Mouse (Mus musculus) cerebellum, adult 11 months (tissue): ENCODE measurements around the gene Gnao1.
A peak's percentile ranks its signal among the peaks of the same experiment; 100 is the strongest.

Experiments used
- DNase-seq: peaks from one replicate; pipeline ENCODE4 v3.0.0; 2022

The Gnao1 gene

DNA sequence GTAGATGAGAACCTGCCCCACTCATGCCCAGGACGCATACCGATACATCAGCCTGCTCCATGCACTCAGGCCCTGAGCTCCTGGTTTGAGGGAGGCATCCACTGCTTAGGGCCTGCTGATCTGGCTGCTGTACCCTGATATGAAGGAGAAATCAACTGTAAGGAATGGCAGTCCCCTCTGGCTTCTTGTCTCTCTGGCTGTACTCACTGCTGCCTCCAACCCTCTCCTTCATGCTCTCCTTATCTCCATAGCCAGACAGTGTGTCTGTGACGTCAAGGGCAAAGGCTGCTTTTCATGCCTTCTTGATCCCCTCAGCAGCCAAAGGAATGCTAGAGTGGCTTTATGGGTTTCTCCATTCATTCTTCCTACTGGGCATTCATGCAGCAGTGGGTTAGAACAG lies 92.3 kb downstream of the Gnao1 start:
- no peak for DNase-seq

DNA sequence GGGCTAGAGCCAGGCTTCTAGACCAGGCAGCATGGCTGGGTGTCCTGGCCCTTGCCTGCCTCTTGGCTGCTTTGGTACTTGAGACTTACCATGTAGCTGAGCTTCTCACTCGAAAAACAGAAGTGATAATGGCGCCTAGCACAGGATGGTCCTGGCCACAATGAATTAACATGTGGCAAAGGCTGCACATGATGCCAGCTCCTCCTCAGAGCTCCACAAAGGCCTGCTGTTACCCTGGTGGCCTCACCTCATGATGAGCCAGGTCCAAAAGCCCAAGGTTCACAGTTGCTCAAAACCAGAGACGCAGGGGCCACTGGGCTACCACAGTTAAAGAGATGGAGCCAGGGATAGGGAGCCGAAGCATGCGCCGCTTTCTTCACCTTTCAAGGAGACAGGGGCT lies 97.2 kb downstream of the Gnao1 start:
- no peak for DNase-seq

DNA sequence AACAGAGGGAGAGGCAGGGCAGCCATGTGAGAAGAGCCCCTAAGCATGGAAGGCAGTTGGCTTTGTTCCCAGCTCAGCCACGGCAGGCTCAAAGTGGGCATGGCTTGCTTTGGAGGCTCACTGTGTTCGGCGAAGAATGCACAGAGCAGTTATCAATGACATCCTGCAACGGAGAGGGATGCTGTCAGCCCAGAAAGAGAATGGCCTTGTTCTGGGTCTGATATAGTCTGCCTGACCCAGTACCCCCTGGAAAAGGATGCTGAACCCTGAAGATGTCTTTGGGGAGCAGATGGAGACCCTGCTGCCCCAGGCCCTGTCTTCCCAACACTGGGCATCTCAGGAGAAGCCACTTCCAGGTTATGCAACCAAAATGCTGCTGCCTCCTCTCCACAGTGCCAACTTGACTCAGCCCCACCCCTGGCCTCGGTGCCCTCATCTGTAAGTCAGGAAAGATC lies 98.2 kb downstream of the Gnao1 start:
- no peak for DNase-seq

DNA sequence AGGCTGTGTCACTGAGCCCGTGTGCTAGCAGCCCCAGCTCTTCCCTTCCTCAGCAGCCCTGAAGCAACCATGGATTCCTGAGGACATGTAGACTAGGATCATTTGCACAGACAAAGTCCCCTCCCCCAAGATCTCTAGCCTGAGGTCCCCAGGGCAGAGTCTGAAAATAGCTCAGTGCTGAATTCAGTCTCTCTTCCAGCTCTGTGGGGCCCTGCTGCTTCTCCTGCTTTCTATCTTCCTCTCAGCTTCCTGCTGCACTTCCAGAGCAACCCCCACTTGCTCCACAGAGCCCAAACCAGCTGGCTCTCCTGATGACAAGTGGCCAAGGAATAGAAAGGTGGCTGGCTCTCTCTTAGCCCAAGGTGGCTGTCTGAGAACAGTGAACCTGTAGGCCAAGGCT lies 98.8 kb downstream of the Gnao1 start:
- DNase-seq, result peak; percentile 71

DNA sequence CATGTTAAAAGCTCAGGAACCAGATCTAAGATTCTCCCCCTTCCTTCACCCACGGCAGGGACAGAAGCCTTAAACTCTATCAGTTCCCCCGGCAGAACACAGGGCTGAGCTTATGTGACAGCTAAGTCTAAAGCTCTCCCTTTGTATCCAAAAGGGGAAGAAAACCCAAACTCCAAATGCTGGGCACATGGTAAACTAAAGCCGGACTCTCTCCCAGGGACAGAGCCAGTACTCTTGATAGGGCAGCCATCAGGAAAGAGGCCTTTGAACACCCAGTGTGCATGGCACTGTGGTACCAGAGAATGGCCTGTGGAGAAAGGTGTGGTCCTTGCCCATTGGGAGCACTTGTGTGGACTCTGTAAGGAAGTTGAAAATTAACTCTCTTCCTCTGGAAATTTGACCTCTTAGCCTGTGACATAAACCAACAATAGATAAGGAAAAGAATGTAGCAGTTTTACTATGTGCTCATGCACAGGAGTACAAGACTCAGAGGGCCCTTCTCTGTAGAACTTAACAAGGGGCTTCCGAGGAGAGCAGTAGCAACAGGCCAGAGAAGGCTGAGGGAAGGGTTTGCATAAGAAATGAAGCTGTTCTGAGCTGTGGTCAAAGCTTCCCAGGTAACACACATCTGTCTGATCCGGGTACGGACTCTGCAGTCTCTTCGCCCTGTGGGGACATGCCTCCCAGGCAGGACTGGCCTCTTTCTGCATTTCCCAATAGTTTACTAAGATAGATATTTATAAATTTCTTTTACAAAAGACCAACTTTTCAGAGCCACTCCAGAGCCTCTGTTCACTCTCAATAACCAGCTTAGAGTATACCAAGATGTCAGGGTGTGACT lies 102.2 kb downstream of the Gnao1 start:
- no peak for DNase-seq

DNA sequence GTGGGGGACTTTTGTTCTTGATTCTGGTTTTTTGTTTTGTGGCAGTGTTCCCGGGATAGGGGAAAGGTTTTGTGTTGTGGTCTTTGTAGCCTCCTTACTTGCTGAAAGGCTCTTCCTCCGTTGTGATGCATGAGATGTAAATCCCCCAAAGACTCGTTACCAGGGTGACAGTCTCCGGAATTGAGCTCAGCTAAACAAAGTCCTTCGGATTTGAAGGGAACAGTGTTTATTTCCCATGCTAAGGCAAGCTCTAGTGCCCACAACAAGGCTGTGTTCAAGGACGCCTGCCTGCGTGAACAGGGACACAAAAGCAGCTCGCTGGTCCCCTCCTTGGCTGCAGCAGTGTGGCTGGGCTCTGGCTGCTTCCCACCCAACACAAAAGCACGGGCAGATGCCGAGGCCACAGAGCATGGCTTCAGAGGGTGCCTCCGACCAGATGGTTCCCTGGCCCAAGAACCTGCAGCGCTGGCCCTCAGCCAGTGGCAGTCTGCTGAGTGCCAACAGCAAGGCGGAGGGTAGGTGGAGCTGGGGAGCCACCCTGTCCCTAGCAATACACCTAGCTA lies 108.2 kb downstream of the Gnao1 start:
- DNase-seq, result peak; percentile 98

DNA sequence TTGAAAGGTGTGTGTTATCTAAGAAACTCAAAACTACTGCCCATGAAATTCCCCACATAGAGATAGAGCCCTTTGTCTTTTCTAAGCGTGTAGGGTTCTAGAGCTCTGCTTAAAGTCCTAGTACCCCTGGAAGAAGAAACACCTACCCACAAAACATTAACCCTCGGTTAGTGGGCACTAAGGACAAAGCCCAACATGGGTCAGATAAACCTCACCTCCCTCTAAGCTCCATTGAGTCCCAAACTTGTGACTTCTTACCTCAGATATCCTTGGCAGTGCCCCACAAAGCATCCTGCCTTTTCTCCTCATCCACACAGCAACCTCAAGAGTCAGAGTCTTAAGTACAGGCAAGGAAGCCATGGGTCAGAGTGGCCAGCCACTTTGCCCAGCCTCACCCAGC lies 108.8 kb downstream of the Gnao1 start:
- no peak for DNase-seq

DNA sequence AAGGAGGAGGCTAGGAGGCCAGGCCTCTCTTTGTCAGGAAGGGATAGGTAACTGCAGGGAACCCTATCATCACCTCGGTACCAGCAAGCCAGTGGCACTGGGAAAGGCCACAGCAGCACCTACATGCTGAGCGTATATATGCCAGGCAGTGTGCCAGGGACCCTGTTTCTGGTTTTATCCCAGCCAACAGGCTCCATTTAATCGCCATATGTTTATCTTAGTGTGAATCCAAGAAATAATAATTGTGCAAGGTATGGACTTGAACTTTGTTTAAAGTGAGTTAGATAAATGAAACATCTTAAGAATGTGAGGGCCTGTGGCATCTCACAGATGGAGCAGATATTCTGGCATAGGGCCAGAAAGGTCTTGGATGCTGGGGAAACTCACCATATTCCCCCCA lies 109.7 kb downstream of the Gnao1 start:
- no peak for DNase-seq

DNA sequence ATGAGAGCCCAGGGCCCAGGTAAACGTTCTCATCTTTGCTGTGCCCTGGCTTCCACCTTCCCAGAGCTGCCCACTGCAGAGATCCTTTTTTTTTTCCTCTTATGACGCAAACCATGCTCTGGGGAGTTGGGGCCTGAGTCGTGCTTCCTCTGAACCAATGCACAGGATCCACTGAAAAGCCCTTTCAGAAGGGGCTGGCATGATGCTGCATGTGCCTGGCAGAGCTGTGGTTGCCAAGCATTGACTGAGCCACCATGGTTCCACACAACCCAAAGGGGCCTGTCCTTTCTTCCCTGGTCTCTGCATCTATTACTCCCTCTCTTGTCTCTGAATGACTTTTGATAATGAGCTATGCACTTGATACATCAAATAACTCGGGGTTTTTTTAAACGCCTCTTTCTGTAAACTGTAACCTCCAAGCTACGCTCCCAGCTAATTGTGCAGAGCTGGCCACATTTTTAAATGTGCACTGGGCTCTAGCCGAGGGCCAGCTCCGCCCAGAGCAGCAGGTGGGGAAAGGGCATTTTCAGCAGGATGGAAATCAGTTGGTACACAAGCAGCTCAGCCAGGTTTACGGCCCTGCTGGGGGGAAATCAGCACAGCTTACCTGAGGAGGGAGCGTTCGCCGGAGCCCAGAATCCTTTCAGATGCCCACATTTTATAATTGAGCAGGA lies 110.3 kb downstream of the Gnao1 start:
- peak; percentile 64 for DNase-seq

DNA sequence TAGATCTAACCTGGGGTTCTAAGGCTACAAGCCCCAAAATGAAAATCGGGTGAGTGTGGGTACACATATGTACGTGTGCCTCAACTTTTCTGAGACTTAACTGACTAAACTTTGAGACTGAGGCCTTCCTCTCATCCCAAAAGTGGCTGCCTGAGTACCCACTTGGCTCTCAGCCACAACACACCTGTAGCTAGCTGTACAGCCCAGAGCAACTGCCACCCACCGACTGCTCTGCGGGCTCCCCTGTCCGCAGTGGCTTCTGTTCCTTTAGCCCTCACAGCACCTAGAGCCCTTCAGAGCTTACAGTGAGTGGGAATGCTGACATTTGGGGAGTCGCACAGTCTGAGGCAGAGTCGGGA lies 110.8 kb downstream of the Gnao1 start:
- DNase-seq, result no peak

DNA sequence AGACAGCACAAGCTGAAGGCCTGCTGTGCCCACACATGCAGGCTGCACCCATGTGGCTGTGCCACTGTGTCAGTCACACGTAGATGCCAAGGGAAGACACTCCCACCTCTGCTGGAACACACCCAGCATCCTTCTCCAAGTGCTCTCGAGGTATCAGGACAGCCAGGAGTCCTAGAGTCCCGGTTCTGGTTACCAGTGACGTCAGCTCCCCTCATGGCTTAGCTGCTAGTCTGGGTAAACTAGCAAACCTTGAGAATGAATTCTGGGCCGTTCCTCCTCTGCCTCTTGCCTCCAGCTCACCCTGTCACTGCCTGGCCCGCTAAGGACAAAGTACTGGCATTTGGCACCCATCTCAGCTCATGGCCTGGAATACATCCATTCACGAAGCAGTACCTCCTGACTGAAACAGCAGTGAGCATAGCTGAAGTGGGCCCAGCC lies 114.2 kb downstream of the Gnao1 start:
- no peak for DNase-seq

DNA sequence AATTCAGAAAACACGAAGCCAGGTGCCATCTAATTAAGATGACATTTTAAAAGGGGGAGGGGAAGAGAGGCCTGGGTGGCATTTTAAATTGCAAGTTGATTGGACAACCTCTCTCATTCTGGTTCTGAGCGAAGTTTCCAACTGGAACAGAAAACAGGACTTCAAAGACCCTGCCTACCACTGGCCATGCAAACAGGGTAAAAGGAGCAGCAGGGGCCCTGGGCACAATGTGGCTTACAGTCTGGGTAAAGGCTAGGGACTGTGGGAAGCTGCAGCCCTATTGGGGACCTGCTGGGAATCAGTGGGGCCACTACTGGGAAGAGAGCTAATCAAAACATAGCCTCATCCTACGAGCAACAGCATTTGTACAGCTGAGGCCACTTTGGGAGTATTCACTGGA lies 115.7 kb downstream of the Gnao1 start:
- peak; percentile 6 for DNase-seq

DNA sequence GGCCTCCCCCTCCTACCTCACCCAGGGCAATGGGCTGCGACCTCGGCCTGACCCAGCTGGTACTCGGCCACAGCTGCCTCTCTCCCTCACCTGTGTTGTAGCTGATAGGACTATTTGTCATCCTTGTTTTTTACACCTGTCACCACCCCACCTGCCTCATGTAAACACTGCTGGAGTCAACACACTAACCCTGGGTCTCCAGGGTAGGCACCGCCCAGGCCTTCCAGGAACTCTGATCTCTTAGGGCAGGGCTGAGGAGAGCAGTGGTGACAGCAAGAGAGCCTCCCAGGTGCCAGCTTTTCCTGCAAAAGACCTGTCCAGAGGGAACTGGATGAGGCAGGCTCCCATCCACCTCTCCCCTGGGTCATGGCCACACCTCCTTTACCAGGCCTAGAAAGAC lies 119.5 kb downstream of the Gnao1 start:
- peak; percentile 12 for DNase-seq

DNA sequence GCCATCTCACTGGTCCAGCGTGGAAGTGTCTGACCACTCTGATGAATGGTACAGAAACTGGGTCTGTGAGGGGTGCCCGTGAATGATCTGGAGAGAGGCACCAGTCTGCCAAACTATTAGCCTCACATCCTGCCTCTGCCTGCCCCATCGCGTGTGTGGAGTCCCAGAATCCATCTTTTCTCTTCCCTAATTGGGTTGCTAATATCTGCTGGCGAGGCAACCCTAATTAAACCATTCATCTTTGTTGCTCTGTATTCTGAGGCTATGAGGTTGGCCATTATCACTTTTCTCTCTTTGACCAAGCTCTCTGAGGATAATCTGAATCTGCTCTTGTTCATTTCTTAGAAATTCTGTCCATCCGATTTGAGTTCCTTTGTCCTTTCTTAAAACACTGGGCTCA lies 121.6 kb downstream of the Gnao1 start:
- peak; percentile 6 for DNase-seq

DNA sequence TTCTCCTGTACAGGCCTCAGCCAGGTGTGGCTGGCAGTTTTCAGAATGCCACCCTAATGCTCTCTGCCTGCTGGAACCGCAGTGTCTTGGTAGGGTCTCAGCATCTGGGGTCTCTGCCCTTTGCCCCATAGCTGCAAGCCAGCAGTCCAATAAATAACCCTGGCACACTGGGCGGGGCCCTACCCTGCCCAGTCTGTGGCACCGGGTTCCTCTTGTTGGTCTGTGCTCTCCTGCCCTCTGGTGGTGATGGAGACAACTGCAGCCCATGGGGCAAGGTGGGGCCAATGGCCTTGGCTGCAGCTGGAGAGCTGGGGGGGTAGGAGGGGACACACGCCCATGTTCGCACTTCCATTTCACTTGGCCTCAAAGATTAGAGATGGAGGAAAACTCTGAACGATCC lies 123.1 kb downstream of the Gnao1 start:
- DNase-seq, result peak; percentile 88

DNA sequence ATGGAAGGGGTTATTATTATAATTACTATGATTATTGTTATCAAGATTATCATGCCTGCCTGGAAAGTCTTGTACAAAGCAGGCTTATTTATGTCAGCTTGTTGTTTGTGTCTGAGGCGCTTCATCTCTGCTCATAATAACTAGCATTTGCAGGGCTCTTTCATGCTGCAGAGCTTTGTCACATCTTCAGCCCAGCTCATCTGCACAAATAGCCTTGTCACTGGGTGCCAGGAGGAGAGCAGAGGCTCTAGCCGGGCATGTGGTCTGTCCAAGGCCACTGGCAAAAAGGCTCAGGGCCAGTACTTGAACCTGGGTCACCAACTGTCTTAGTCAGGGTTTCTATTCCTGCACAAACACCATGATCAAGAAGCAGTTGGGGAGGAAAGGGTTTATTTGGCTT lies 123.5 kb downstream of the Gnao1 start:
- no peak for DNase-seq

DNA sequence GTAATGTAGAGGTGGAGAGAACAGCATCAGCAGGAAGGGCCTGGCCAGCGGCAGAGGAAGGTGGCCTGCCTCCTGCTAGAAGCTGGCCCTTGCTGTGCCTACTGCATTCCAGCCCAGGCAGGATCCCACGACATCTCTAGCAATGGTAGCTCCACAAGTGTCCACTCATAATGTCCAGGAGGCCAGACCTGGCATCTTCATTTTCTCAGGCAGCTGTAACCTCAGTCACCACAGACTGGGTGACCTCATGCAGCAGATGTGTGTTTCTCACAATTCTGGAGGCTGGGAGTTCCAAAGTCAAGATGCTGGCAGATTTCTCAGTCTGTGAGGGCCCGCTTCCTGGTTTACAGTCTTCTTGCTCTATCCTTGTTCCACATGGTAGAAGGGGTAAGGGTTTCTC lies 128.4 kb downstream of the Gnao1 start:
- DNase-seq, result no peak

DNA sequence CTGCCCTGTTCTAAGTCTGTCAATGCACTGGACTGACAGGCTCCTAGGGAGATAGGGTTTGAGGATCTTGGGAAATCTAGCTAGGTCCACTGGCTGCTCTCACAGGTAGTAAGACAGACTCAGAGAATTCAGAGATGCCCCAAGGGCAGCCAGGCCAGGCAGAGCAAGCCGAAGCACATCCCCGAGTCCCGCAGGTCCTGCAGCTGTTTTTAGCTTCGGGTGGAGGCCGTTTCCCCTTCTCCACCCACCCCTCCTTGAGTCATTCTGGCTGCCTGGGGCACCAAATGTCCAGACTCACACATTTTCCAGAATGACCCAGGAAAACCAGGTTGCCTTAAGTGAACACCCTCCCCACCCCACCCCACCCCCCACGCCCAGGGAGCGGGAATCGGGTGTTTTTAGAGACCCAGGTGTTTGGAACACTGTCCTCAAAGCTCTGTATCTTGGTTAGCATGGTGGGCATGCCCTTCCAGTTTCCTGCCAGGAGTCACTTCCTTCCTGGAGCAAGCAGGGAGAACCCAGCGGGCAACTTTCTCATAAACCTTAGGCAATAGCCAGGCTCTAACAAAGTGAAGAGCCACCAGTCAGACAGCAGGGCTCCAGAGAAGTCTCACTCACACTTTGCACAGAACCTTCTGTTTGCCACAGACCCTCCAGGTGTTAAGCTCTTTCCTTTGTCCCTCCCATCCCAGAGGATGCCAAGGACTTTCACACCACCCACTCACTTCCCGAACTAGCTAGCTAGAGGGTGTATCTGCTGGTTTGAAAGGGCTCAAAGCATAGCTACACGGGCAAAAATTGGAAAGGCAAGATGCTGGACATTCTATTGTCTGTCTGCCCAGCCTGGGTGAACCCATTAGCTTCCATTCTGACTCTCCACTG lies 131.0 kb downstream of the Gnao1 start:
- no peak for DNase-seq

DNA sequence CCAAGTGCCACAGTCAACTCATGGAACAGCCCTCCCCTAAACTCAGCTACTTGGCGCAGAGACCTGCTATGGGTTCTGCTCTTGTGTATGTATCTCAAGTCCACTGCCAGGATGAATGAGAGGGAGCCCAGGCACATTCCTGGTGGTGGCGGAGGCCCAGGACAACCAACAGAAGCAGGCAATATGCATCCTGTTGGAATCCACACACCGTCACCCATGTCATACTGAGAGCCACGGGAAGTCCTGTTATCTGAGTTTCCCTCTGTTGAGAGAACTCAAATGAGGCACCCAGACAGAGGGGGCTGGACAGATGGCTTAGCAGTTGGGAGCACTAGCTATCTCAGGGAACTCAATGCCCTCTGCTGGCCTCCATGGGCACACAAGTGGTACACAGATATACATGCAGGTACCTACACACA lies 131.9 kb downstream of the Gnao1 start:
- DNase-seq, result peak; percentile 57

DNA sequence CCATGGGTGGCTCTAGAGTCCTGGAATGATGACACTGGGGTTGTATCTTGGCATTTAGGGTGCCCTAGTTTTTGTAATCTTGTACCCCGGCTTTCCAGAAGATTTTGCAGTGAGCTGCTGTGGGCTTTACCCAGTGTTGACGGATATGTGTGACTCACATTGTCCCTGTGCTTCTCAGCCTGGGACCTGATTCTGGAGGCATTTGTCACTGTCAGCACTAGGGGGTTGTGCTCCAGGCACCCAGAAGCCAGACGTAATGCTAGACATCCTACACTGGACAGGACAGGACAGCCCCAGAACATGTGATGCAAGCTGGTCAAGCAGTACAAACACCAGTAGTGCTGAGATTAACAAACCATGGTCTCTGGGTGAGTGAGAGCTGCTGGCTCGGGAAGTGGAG lies 136.0 kb downstream of the Gnao1 start:
- DNase-seq, result no peak

DNA sequence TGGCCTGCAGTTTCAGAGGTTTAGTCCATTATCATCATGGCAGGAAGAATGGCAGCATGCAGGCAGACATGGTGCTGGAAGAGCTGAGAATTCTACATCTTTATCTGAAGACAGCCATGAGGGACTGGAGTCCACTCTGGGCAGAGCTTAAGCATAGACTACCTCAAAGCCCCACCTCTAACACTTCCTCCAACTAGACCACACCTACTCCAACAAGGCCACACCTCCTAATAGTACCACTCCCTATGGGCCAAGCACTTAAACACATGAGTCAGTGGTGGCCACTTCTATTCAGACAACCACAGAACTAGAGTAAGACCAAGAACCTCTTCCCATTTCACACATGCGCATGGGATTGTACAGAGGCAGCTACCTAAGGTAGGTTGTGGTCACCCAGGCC lies 136.6 kb downstream of the Gnao1 start:
- no peak for DNase-seq

DNA sequence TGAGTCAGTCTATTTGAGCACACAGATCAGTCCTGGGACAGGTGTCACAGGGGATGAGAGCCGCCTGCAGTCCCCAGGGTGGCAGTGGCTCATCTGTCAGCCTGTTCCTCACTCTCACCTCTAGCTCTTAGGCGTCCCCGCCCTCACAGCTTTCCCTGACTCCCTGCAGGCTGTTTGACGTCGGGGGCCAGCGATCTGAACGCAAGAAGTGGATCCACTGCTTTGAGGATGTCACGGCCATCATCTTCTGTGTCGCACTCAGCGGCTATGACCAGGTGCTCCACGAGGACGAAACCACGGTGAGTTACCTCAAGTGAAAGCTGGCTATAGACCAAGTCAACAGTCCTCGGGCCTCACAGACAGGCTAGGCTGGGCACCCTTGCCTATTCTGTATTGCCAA lies 140.4 kb downstream of the Gnao1 start:
- peak; percentile 44 for DNase-seq

DNA sequence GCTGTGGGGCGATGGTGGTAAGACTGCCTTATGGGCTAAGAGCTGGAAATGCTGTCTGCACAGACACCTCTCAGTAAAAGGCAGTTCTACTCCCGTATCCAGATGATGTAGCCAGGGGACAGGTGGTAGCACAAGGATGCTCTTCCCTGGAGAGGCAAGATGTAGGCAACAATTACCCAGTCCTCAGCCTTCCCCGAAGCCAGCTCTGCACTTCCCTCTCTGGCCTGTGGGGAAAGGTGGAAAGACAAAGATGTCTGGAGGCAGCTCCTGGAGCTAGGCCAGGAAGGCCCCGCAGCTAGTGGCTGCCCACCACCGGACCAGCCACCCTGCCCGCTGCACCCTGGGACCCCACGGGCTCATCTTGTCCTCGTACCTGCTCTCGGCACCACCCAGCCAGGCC lies 142.7 kb downstream of the Gnao1 start:
- DNase-seq, result no peak
